Mouse (Mus musculus) midbrain, embryonic 10.5 days (tissue): Measurements from ENCODE around the gene Nop53. TPM values are rescaled to one million over a fixed set of nuclear protein-coding genes. Genes with fewer than 3 reads are reported as not detected.
A peak's percentile ranks its signal among the peaks of the same experiment; 100 is the strongest.

Experiments used
- DNase-seq: peaks from one replicate; pipeline ENCODE4 v3.0.0-alpha.2; 2017; ENCODE audit warnings: low spot score
- H3K27ac ChIP-seq: fragments of 300-500 bp; sonication (generic); replicated peaks from 2 replicates; pipeline ENCODE4 v1.5.1; 2016; ENCODE audit warnings: mild to moderate bottlenecking
- H3K27me3 ChIP-seq: fragments of 300-500 bp; sonication (generic); 2 replicates; pipeline ENCODE4 v1.6.1; 2016; ENCODE audit warnings: low read depth, mild to moderate bottlenecking; ENCODE audit not compliant: poor library complexity, severe bottlenecking
- H3K36me3 ChIP-seq: fragments of 300-500 bp; sonication (generic); 2 replicates; pipeline ENCODE4 v1.6.1; 2016; ENCODE audit warnings: mild to moderate bottlenecking, moderate library complexity
- H3K4me1 ChIP-seq: fragments of 300-500 bp; sonication (generic); 2 replicates; pipeline ENCODE4 v1.6.1; 2016
- H3K4me3 ChIP-seq: fragments of 300-500 bp; sonication (generic); 2 replicates; pipeline ENCODE4 v1.5.1; 2016; ENCODE audit warnings: mild to moderate bottlenecking, moderate library complexity
- H3K9me3 ChIP-seq: fragments of 300-500 bp; sonication (generic); replicated peaks from 2 replicates; pipeline ENCODE4 v1.6.1; 2016; ENCODE audit warnings: mild to moderate bottlenecking
- WGBS: fragments of 180-500 bp; shearing (Covaris S2); methylation state at CpG from one replicate; pipeline ENCODE4 v1.1.7; 2016; 5-methylcytosine and 5-hydroxymethylcytosine counted together
- polyA plus RNA-seq: library from polyadenylated mRNA; unstranded; fragments of >200 nt; fragmentation: Nextera tagmentation; extraction: Ambion mirVana; gene quantifications from 2 replicates; pipeline ENCODE4 v1.2.1, GENCODE M21; 2016

Gene Nop53
- polyA plus RNA-seq, 1 experiment from 2014 or later: 183 TPM

GRCm38 (mm10) chr7:15969674-15970073 lies 23.8 kb upstream of the Nop53 start:
- Histone ChIP-seq H3K4me1 (peaks cover 13% of the 10 kb centered on the region; the same call in 1 of the 2 replicates), H3K27ac (no peak overlapping the region), H3K9me3 (no peaks in the 10 kb centered on the region), H3K27me3 (no peaks in the 10 kb centered on the region), H3K4me3 (no peak overlapping the region), H3K36me3 (peaks cover 48% of the 10 kb centered on the region)
- 83% methylated on average over 3 of the region's 3 CpGs for WGBS
- no peak for DNase-seq

- Histone ChIP-seq H3K4me1 (peaks cover 13% of the 10 kb centered on the region; the same call in 1 of the 2 replicates), H3K4me3 (no peak overlapping the region), H3K27ac (no peak overlapping the region), H3K9me3 (no peaks in the 10 kb centered on the region), H3K27me3 (no peaks in the 10 kb centered on the region), H3K36me3 (peaks cover 35% of the 10 kb centered on the region)
- DNase-seq: no peak
- 85% methylated on average over 8 of the region's 8 CpGs for WGBS
These were observed 22.4 kb upstream of the Nop53 start for GRCm38 (mm10) chr7:15968322-15968721.

- DNase-seq: peak; percentile 78
- Histone ChIP-seq H3K4me1 (peaks cover 20% of the 10 kb centered on the region), H3K36me3 (peaks cover 25% of the 10 kb centered on the region), H3K4me3 (peak within 1 kb of the TSS; percentile 55), H3K9me3 (no peaks in the 10 kb centered on the region), H3K27me3 (no peaks in the 10 kb centered on the region), H3K27ac (peak within 1 kb of the TSS; percentile 76)
- under 1% methylated on average over 22 of the region's 22 CpGs for WGBS
These were observed 21.4 kb upstream of the Nop53 start, which contains the start of gene Ehd2 for GRCm38 (mm10) chr7:15967312-15967711. Gene Ehd2 (minus strand): TSS chr7:15967567.

GRCm38 (mm10) chr7:15966489-15966888 lies 20.6 kb upstream of the Nop53 start:
- no peak overlapping the region for H3K27ac ChIP-seq
- DNase-seq: no peak
- H3K27me3 ChIP-seq: 0 out of 2 replicates have a peak, but pooled peaks cover 3% of the 10 kb centered on the region
- H3K36me3 ChIP-seq: peaks cover 16% of the 10 kb centered on the region
- peak overlapping the region; percentile 55; the same call in 1 of the 2 replicates for H3K4me3 ChIP-seq
- no peaks in the 10 kb centered on the region for H3K9me3 ChIP-seq
- H3K4me1 ChIP-seq: peaks cover 21% of the 10 kb centered on the region
- 78% methylated on average over 3 of the region's 3 CpGs for WGBS

- no peaks in the 10 kb centered on the region for H3K36me3 ChIP-seq
These were observed 18.2 kb upstream of the Nop53 start for GRCm38 (mm10) chr7:15963798-15964652.

GRCm38 (mm10) chr7:15962311-15963288 lies 16.7 kb upstream of the Nop53 start:
- H3K27ac ChIP-seq: peak overlapping the region; percentile 9; the same call in 1 of the 2 replicates
- H3K4me3 ChIP-seq: no peak overlapping the region
- WGBS: 41% methylated on average over 12 of the region's 12 CpGs
- H3K9me3 ChIP-seq: no peaks in the 10 kb centered on the region
- H3K27me3 ChIP-seq: 0 out of 2 replicates have a peak, but pooled peaks cover 3% of the 10 kb centered on the region
- H3K4me1 ChIP-seq: peaks cover 29% of the 10 kb centered on the region
- H3K36me3 ChIP-seq: no peaks in the 10 kb centered on the region
- DNase-seq: no peak

More at GRCm38 (mm10) chr7:15963798-15964652, 18.2 kb upstream of the Nop53 start:
- Histone ChIP-seq H3K27ac (no peak overlapping the region), H3K4me3 (no peak overlapping the region), H3K27me3 (0 out of 2 replicates have a peak, but pooled peaks cover 3% of the 10 kb centered on the region), H3K4me1 (peaks cover 29% of the 10 kb centered on the region), H3K9me3 (no peaks in the 10 kb centered on the region)
- no peak for DNase-seq
- WGBS: 88% methylated on average over 32 of the region's 32 CpGs

GRCm38 (mm10) chr7:15961798-15962197 lies 15.9 kb upstream of the Nop53 start:
- no peak for DNase-seq
- no peak overlapping the region for H3K27ac ChIP-seq

GRCm38 (mm10) chr7:15961239-15961638 lies 15.4 kb upstream of the Nop53 start:
- H3K4me3 ChIP-seq: no peak overlapping the region
- no peaks in the 10 kb centered on the region for H3K36me3 ChIP-seq
- H3K9me3 ChIP-seq: no peaks in the 10 kb centered on the region
- WGBS: 76% methylated on average over 4 of the region's 4 CpGs
- no peak overlapping the region for H3K27ac ChIP-seq
- peaks cover 21% of the 10 kb centered on the region for H3K4me1 ChIP-seq
- DNase-seq: no peak
- peaks cover 7% of the 10 kb centered on the region; the same call in 1 of the 2 replicates for H3K27me3 ChIP-seq

More at GRCm38 (mm10) chr7:15961798-15962197, 15.9 kb upstream of the Nop53 start:
- peaks cover 21% of the 10 kb centered on the region for H3K4me1 ChIP-seq
- no peaks in the 10 kb centered on the region for H3K9me3 ChIP-seq
- 89% methylated on average over 7 of the region's 7 CpGs for WGBS
- no peaks in the 10 kb centered on the region for H3K36me3 ChIP-seq
- 0 out of 2 replicates have a peak, but pooled peaks cover 3% of the 10 kb centered on the region for H3K27me3 ChIP-seq
- H3K4me3 ChIP-seq: no peak overlapping the region

GRCm38 (mm10) chr7:15960691-15961090 lies 14.8 kb upstream of the Nop53 start:
- DNase-seq: no peak
- 52% methylated on average over 4 of the region's 4 CpGs for WGBS
- Histone ChIP-seq H3K27ac (peak overlapping the region; percentile 55), H3K36me3 (no peaks in the 10 kb centered on the region), H3K4me3 (no peak overlapping the region), H3K4me1 (peaks cover 24% of the 10 kb centered on the region), H3K9me3 (no peaks in the 10 kb centered on the region), H3K27me3 (peaks cover 13% of the 10 kb centered on the region; the same call in 1 of the 2 replicates)

GRCm38 (mm10) chr7:15956143-15956542 lies 10.3 kb upstream of the Nop53 start:
- WGBS: 79% methylated on average over 5 of the region's 5 CpGs
- no peak for DNase-seq
- peaks cover 17% of the 10 kb centered on the region for H3K27me3 ChIP-seq
- peaks cover 9% of the 10 kb centered on the region; the same call in 1 of the 2 replicates for H3K9me3 ChIP-seq
- H3K4me1 ChIP-seq: peaks cover 20% of the 10 kb centered on the region
- H3K4me3 ChIP-seq: no peak overlapping the region
- H3K27ac ChIP-seq: no peak overlapping the region
- 0 out of 2 replicates have a peak, but pooled peaks cover 4% of the 10 kb centered on the region for H3K36me3 ChIP-seq

GRCm38 (mm10) chr7:15955509-15955908 lies 9.6 kb upstream of the Nop53 start:
- Histone ChIP-seq H3K4me3 (peak overlapping the region; percentile 49), H3K27me3 (peaks cover 17% of the 10 kb centered on the region), H3K9me3 (peaks cover 9% of the 10 kb centered on the region; the same call in 1 of the 2 replicates), H3K36me3 (0 out of 2 replicates have a peak, but pooled peaks cover 4% of the 10 kb centered on the region), H3K4me1 (peaks cover 14% of the 10 kb centered on the region), H3K27ac (peak overlapping the region; percentile 63)
- WGBS: 17% methylated on average over 7 of the region's 7 CpGs
- no peak for DNase-seq

- peak overlapping the region; percentile 49 for H3K4me3 ChIP-seq
- WGBS: 5% methylated on average over 21 of the region's 21 CpGs
- H3K27me3 ChIP-seq: peaks cover 17% of the 10 kb centered on the region
- peak overlapping the region; percentile 63 for H3K27ac ChIP-seq
- peak; percentile 47 for DNase-seq
- H3K9me3 ChIP-seq: peaks cover 9% of the 10 kb centered on the region; the same call in 1 of the 2 replicates
- peaks cover 13% of the 10 kb centered on the region for H3K4me1 ChIP-seq
- 0 out of 2 replicates have a peak, but pooled peaks cover 4% of the 10 kb centered on the region for H3K36me3 ChIP-seq
These were observed 9.1 kb upstream of the Nop53 start for GRCm38 (mm10) chr7:15954978-15955443.
